Mouse (Mus musculus) heart, embryonic 11.5 days (tissue): Measurements from ENCODE around the gene Elovl1. TPM values are rescaled to one million over a fixed set of nuclear protein-coding genes. Genes with fewer than 3 reads are reported as not detected.

ENCODE experiments used
- ATAC-seq: fragments of 200-750 bp; cut with Nextera tagmentation; replicated peaks from 2 replicates; pipeline ENCODE4 v1.8.0; 2017; ENCODE audit warnings: moderate library complexity; ENCODE audit not compliant: insufficient number of reproducible peaks, low FRiP score, low TSS enrichment
- H3K27ac ChIP-seq: fragments of 300-500 bp; sonication (generic); 2 replicates; pipeline ENCODE4 v1.5.1; 2014; ENCODE audit warnings: mild to moderate bottlenecking, low read depth, low read length
- H3K27me3 ChIP-seq: fragments of 300-500 bp; sonication (generic); 2 replicates; pipeline ENCODE4 v1.6.1; 2014; ENCODE audit warnings: mild to moderate bottlenecking, low read length, mixed read lengths; ENCODE audit not compliant: control insufficient read depth, insufficient read depth
- H3K36me3 ChIP-seq: fragments of 300-500 bp; sonication (generic); 2 replicates; pipeline ENCODE4 v1.6.1; 2014; ENCODE audit warnings: mild to moderate bottlenecking, low read length, moderate library complexity, mixed read lengths; ENCODE audit not compliant: control insufficient read depth, insufficient read depth
- H3K4me1 ChIP-seq: fragments of 300-500 bp; sonication (generic); 2 replicates; pipeline ENCODE4 v1.6.1; 2014; ENCODE audit warnings: low read length; ENCODE audit not compliant: control insufficient read depth, insufficient read depth
- H3K4me2 ChIP-seq: fragments of 300-500 bp; sonication (generic); 2 replicates; pipeline ENCODE4 v1.6.1; 2014; ENCODE audit warnings: mild to moderate bottlenecking, moderate library complexity
- H3K4me3 ChIP-seq: fragments of 300-500 bp; sonication (generic); 2 replicates; pipeline ENCODE4 v1.5.1; 2014; ENCODE audit warnings: low read depth, low read length
- H3K9ac ChIP-seq: fragments of 300-500 bp; sonication (generic); 2 replicates; pipeline ENCODE4 v1.6.1; 2014; ENCODE audit warnings: mild to moderate bottlenecking, low read depth, low read length, moderate library complexity
- H3K9me3 ChIP-seq: fragments of 300-500 bp; sonication (generic); replicated peaks from 2 replicates; pipeline ENCODE4 v1.6.1; 2016; ENCODE audit warnings: low read length; ENCODE audit not compliant: control insufficient read depth
- WGBS: fragments of 180-500 bp; shearing (Covaris S2); extraction: QIAGEN DNeasy Blood & Tissue Kit; methylation state at CpG from one replicate; pipeline ENCODE4 v1.1.7; 2014; ENCODE audit not compliant: insufficient replicate concordance; 5-methylcytosine and 5-hydroxymethylcytosine counted together
- polyA plus RNA-seq: library from polyadenylated mRNA; unstranded; fragments of >200 nt; fragmentation: Nextera tagmentation; extraction: Ambion mirVana; gene quantifications from 2 replicates; pipeline ENCODE4 v1.2.1, GENCODE M21; 2014

Gene Elovl1
- polyA plus RNA-seq, 1 experiment from 2014 or later, result 59.7 TPM

DNA sequence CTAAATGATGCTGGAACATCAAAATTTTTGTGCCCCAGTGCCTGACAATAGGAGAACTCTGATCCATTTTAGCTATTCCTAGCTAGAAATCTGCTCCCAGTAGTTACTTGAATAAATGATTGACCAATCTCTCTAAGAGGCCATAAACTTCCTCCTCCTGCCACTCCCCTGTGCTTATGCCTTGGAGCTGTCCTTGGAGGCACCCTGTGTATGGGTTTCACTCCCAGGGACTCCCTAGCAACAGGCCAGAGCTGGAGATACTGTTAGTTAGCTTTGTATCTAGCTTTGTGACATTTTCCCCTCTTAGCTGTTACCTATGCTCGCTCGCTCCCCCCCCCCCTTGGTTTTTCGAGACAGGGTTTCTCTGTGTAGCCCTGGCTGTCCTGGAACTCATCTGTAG, 6.5 kb upstream of the Elovl1 start:
- 92% methylated on average over 3 of the region's 3 CpGs for WGBS
- Histone ChIP-seq H3K4me2 (no peak overlapping the region), H3K27ac (no peak overlapping the region), H3K36me3 (peaks cover 16% of the 10 kb centered on the region), H3K9me3 (no peaks in the 10 kb centered on the region), H3K27me3 (no peaks in the 10 kb centered on the region), H3K9ac (no peak overlapping the region), H3K4me1 (no peaks in the 10 kb centered on the region), H3K4me3 (no peak overlapping the region)
- no peak for ATAC-seq

DNA sequence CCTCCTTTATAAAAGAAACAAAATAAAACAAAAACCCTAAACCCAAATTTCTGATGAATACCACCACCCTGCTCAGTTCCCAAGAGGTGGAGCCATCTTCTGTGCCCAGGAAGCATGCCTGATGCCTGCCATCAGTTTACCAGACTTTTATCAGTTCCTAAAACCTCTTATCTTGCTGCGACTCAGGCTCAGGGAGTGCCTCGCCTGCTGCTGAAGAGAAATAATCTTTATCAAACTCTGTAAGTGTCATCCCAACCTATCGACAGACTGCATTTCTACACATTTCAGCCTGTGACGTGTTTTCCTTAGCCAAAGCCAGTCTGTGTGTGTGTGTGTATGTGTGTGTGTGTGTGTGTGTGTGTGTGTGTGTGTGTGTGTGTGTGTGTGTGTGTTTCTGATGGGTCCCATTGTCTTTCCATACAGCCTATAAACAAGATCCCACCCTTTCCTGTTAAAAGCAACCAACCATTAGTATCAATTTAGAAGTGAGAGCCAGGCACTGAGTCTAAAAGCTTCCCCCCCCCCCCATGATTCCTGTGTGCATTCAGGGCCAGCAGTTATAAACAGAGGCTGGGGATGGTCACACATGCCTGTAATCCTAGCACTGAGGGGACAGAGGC, 3.2 kb upstream of the Elovl1 start:
- Histone ChIP-seq H3K9ac (no peak overlapping the region), H3K27me3 (no peaks in the 10 kb centered on the region), H3K4me1 (peaks cover 20% of the 10 kb centered on the region), H3K9me3 (no peaks in the 10 kb centered on the region), H3K4me2 (no peak overlapping the region), H3K27ac (no peak overlapping the region), H3K4me3 (no peak overlapping the region), H3K36me3 (peaks cover 6% of the 10 kb centered on the region)
- 33% methylated on average over 4 of the region's 4 CpGs for WGBS
- ATAC-seq, result no peak

DNA sequence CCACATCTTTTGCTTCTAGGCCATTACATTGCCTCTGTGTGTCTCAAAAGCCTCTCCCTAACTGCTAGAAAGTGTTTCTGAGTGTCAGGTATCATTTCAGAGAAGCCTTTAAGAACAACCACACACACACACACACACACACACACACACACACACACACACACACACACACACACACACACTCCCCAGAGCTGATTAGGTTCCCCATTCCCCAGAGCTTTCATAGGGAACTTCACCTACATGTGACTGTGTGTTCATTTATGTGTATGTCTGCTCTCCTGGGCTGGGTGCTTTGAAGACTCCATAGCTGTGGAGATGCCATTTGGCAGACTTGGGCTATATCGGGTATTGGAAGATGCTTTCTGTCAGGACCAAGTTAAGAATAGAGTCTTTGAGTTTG, 2.5 kb upstream of the Elovl1 start:
- no peak overlapping the region for H3K4me3 ChIP-seq
- H3K27ac ChIP-seq, result no peak overlapping the region
- no peak overlapping the region for H3K4me2 ChIP-seq
- no peaks in the 10 kb centered on the region for H3K27me3 ChIP-seq
- 96% methylated on average over 1 of the region's 1 CpGs for WGBS
- no peaks in the 10 kb centered on the region for H3K9me3 ChIP-seq
- no peak for ATAC-seq
- H3K4me1 ChIP-seq, result peaks cover 25% of the 10 kb centered on the region
- H3K36me3 ChIP-seq, result peaks cover 5% of the 10 kb centered on the region; the same call in 1 of the 2 replicates
- no peak overlapping the region for H3K9ac ChIP-seq

DNA sequence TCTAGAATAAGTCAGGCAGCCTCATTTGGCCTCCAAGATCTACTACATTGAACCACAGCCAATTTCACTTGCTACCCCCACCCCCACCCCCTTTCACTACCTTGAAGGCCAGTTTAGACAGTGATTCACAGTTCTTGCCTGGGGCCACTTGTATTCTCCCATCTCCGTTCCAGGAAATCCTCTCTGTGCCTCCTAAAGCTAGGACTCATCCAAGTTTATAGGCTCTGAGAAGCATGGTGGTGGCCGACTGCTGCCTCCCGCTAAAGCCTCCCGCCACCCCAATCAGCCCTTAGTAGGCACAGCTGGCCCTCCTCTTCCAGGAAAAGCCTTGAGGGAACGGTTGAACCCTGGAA, 502 bp upstream of the Elovl1 start:
- Histone ChIP-seq H3K4me1 (peaks cover 25% of the 10 kb centered on the region), H3K36me3 (peaks cover 11% of the 10 kb centered on the region), H3K4me2 (peak overlapping the region; percentile 83), H3K9ac (peak overlapping the region; percentile 80), H3K27me3 (no peaks in the 10 kb centered on the region), H3K27ac (peak overlapping the region; percentile 59; the same call in 1 of the 2 replicates), H3K4me3 (peak overlapping the region; percentile 84), H3K9me3 (no peaks in the 10 kb centered on the region)
- WGBS, result 7% methylated on average over 5 of the region's 5 CpGs
- peak; percentile 0; the same call in 1 of the 2 replicates for ATAC-seq

DNA sequence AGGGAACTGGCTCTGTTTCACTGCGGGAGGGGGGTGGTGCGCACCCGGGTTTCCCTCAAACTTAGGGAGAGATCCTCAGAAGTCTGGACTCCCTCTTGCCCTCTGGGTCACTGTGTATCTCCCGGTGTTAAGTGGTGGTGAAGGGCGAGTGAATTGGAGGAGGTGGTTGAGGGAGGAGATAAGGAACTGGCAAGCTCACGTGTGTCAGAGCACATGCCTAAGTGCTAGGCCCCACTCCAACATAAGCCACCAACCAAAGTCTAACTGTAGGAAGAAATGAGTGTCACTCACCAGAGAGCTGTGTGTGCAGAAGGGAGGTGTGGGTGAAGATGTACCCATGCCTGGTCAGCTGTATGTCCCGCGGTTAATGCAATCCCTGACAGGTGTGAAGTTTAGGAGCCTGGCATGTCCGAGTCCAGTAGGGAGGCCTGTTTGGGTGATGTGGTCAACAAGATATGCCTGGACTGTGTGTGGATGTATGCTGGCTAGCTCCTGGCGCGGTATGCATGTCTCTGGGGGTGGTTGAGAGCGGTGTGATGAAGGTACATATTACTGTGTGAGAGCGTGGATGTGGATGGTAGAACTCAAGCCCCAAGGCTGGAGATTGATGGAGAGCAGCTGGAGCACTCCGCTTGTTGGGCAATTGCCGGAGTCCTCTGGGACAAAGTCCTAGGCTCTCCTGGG, 780 bp downstream of the Elovl1 start:
- Histone ChIP-seq H3K27me3 (no peaks in the 10 kb centered on the region), H3K36me3 (peaks cover 19% of the 10 kb centered on the region), H3K4me1 (peaks cover 25% of the 10 kb centered on the region), H3K9me3 (no peaks in the 10 kb centered on the region), H3K4me3 (peak overlapping the region; percentile 84), H3K9ac (peak overlapping the region; percentile 88), H3K4me2 (peak overlapping the region; percentile 83), H3K27ac (peak overlapping the region; percentile 78)
- WGBS, result 32% methylated on average over 15 of the region's 15 CpGs
- ATAC-seq, result peak; percentile 50

DNA sequence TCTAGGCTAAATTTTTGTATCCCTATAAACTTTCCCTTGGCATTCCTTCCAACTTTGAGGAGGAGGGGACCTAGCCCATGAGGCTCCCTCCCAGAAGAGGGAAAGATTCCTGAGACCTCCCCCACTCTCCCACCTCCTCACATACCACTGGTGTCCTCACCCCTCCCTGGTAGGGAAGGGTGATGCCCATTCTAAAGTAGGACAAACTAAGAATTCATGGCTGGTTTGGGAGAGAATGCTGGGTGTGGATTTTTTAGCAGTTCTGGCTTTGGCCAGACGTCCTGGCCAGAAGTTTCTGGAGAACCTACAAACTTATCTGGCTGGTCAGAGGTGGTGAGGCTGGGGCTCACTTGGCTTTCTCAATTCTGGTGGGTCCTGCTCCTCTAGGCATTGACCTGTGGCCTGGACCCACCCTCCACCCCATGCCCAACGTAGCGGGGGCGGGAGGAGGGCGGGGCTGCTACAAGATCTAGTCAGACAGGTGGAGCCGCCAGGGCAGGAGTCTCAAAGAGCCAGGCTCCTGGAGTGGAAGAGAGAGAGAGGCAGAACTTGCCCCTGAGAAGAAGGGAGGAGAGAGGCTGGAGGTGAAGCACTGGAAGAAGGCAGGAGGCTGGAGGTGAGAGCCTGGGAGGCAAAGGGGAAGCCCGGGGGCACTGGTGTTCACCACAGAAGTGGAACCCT, 1.5 kb downstream of the Elovl1 start:
- H3K9me3 ChIP-seq, result no peaks in the 10 kb centered on the region
- WGBS, result 38% methylated on average over 7 of the region's 7 CpGs
- no peak overlapping the region for H3K27ac ChIP-seq
- peaks cover 19% of the 10 kb centered on the region for H3K36me3 ChIP-seq
- H3K27me3 ChIP-seq, result no peaks in the 10 kb centered on the region
- H3K4me1 ChIP-seq, result peaks cover 27% of the 10 kb centered on the region
- H3K4me2 ChIP-seq, result peak overlapping the region; percentile 83
- no peak overlapping the region for H3K9ac ChIP-seq
- ATAC-seq, result no peak
- H3K4me3 ChIP-seq, result peak overlapping the region; percentile 84

DNA sequence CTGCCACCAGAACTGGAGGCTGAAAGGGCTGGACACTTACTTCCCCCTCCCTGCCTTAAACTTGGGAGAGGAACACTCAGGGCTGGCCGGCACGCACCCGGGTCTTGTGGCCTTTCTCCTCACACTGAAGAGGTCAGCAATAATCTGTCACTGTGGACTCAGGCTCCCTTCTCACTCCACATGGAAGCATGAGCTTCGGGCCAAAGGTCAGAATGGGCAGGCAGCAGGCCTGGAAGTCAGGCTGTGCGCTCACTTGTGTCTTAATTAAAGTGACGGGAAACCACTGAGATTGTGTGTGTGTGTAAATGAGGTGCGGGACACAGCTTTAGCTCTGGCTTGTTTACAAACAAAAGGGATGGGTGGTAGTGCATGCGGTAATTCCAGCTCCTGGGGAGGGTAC, 4.4 kb downstream of the Elovl1 start:
- Histone ChIP-seq H3K36me3 (peaks cover 22% of the 10 kb centered on the region), H3K4me3 (no peak overlapping the region), H3K4me1 (peaks cover 46% of the 10 kb centered on the region), H3K9me3 (no peaks in the 10 kb centered on the region), H3K27ac (no peak overlapping the region), H3K9ac (no peak overlapping the region), H3K4me2 (no peak overlapping the region), H3K27me3 (no peaks in the 10 kb centered on the region)
- ATAC-seq, result no peak
- WGBS, result 80% methylated on average over 8 of the region's 8 CpGs

DNA sequence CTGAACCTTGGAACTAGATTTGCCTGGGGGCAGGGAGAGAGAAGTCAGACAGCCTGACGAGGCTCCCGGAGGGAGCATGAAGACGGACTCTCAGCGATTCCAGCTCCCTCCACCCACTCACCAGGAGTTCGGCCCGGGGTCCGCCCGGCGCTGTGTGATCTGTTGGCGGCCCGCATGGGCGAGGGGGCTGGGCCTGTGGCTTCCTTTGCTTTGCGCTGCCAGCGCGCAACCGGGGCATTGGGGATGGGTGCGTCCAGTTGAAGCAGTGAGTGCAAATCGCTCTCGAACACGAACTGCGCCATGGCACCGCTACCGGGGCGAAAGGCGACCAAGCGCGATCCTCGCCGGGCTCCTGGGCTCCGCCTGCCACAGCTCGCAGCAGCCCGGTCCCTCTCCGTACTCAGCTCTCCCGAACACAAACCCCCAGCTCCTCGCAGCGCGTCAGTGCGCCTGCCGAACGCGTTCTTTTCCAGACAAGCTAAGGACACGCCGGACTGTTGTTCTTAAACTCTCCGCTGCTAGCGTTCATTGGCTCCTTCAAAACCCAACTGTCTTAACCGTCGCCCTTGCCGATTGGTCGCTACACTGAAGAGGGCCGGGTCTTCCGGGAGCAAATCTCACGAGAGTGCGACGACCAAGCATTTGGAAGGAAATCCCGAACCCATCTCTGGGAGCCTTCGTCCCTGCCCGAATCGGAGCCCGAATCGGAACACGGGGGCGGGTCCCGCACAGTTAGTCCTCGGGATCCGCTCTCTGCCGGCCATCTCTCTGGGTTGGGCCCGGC, 9.1 kb downstream of the Elovl1 start, which contains the start of gene Cdc20:
Cdc20 (minus strand) TSS at position 533 of the 784 bp plus-strand sequence.
- no peaks in the 10 kb centered on the region for H3K27me3 ChIP-seq
- peak within 1 kb of the TSS; percentile 97 for H3K4me2 ChIP-seq
- WGBS, result under 1% methylated on average over 67 of the region's 67 CpGs
- H3K9ac ChIP-seq, result peak within 1 kb of the TSS; percentile 91
- H3K9me3 ChIP-seq, result no peaks in the 10 kb centered on the region
- ATAC-seq, result peak; percentile 91
- H3K4me3 ChIP-seq, result peak within 1 kb of the TSS; percentile 81
- H3K4me1 ChIP-seq, result peaks cover 30% of the 10 kb centered on the region
- H3K36me3 ChIP-seq, result peaks cover 13% of the 10 kb centered on the region; the same call in 1 of the 2 replicates
- peak within 1 kb of the TSS; percentile 91 for H3K27ac ChIP-seq
